Mouse (Mus musculus): ENCODE results near the gene Naglu. TPM values are rescaled to one million over a fixed set of nuclear protein-coding genes. Genes with fewer than 3 reads are reported as not detected.

Naglu gene
- polyA plus RNA-seq, 1 experiment = 0.14 TPM

DNA sequence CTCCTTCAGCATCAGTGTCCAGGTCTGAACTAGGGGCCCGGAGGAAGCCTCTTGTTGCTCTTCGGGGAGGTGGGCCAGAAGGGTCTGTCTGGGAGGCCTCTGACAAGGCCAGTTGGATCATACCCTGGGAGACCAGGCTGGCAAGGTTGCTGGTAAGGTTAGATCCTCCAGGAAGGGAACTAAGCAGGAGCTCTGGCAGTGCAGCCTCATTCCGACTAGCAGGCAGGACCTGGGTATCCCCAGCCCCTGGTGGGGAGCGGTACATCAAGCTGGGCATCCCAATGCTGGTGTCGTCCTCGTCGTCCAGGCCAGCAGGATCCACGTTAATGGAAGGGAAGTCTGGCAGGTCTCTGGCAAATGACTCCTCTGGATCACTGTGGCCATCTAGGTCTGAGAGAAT is 28.4 kb downstream of the Naglu start:
- Histone ChIP-seq H3K4me1 (ENCODE audit: control insufficient read depth) (peaks cover 30% of the 10 kb centered on the region), H3K9me3 (ENCODE audit: control insufficient read depth, low read length) (no peaks in the 10 kb centered on the region), H3K27me3 (ENCODE audit: control insufficient read depth) (no peaks in the 10 kb centered on the region), H3K36me3 (ENCODE audit: control insufficient read depth) (peaks cover 82% of the 10 kb centered on the region), H3K4me3 (replicated peaks) (no peak overlapping the region)
- no peak for TF ChIP-seq TAL1 (IDR thresholded peaks at IDR 0.05; ENCODE audit: low read length)
- no peak for TF ChIP-seq GATA1 (IDR thresholded peaks at IDR 0.05; ENCODE audit: low read length)

DNA sequence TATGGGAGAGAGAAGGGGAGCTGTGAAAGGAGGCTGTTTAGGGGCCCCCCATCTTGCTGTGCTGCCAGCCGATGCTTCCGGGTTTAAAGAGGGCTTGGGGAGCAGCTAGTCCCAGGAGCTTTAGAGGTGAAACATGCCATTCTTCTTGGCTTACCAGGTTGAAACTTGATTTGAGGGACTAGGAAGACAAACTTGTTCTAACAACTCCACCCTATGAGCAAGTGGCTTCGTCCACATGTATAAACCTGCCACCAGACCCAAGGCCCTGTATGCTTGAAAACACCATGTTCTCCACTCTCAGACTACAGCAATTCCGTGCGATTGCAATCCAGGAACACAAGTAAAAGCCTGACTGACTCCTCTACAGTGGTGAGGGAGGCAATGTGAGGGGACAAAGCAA is 33.2 kb downstream of the Naglu start:
- Histone ChIP-seq H3K4me3 (replicated peaks) (no peak overlapping the region), H3K4me1 (ENCODE audit: control insufficient read depth) (peaks cover 1% of the 10 kb centered on the region; the same call in 1 of the 2 replicates), H3K36me3 (ENCODE audit: control insufficient read depth) (peaks cover 96% of the 10 kb centered on the region), H3K27me3 (ENCODE audit: control insufficient read depth) (no peaks in the 10 kb centered on the region), H3K9me3 (ENCODE audit: control insufficient read depth, low read length) (no peaks in the 10 kb centered on the region)
- no peak for TF ChIP-seq TAL1 (IDR thresholded peaks at IDR 0.05; ENCODE audit: low read length)
- TF ChIP-seq GATA1 (IDR thresholded peaks at IDR 0.05; ENCODE audit: low read length) = no peak

DNA sequence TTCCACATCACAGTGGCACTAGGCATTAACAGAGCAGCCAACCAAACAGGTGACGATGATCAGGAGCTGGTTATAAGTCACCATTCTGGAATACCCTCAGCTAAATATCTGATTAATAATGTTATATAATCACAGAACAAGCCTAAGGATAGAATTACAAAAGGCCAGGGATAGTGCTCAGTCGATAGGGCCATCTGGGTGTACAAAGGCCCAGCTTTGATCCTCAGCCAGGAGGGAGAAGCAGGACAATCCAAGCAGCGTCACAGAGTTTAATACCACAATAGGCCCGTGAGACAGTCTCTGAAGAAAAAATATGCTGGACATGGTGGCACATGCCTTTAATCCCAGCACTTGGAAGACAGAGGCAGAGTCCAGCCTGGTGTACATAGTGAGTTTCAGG is 39.5 kb downstream of the Naglu start:
- H3K4me3 ChIP-seq (replicated peaks) = no peak overlapping the region
- no peak for TF ChIP-seq TAL1 (IDR thresholded peaks at IDR 0.05; ENCODE audit: low read length)
- TF ChIP-seq GATA1 (IDR thresholded peaks at IDR 0.05; ENCODE audit: low read length) = no peak
- peaks cover 3% of the 10 kb centered on the region for H3K9me3 ChIP-seq (ENCODE audit: control insufficient read depth, low read length)
- peaks cover 7% of the 10 kb centered on the region for H3K4me1 ChIP-seq (ENCODE audit: control insufficient read depth)
- no peaks in the 10 kb centered on the region for H3K27me3 ChIP-seq (ENCODE audit: control insufficient read depth)
- peaks cover 68% of the 10 kb centered on the region for H3K36me3 ChIP-seq (ENCODE audit: control insufficient read depth)

DNA sequence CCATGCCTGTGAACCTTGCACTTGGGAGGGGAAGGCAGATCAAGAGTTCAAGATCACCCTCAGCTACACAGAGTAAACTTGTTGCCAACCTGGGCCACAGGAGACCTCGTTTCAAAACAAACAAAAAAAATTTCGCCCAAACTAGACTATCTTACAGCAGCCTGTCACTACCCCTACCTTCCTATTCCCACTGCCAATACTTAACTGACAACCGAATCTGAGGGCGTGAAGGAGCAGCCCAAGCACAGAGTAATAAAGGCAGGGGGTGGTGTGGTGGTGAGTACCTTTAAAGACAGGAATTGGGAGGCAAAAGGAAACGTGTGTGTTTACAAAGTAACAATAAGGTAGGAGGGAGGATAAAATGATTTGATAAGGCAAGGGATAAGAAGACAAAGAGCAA is 40.9 kb downstream of the Naglu start:
- TF ChIP-seq TAL1 (IDR thresholded peaks at IDR 0.05; ENCODE audit: low read length) (no peak), GATA1 (IDR thresholded peaks at IDR 0.05; ENCODE audit: low read length) (no peak)
- H3K4me1 ChIP-seq (ENCODE audit: control insufficient read depth) = peaks cover 11% of the 10 kb centered on the region
- no peak overlapping the region for H3K4me3 ChIP-seq (replicated peaks)
- H3K27me3 ChIP-seq (ENCODE audit: control insufficient read depth) = no peaks in the 10 kb centered on the region
- H3K9me3 ChIP-seq (ENCODE audit: control insufficient read depth, low read length) = peaks cover 3% of the 10 kb centered on the region
- H3K36me3 ChIP-seq (ENCODE audit: control insufficient read depth) = peaks cover 66% of the 10 kb centered on the region

DNA sequence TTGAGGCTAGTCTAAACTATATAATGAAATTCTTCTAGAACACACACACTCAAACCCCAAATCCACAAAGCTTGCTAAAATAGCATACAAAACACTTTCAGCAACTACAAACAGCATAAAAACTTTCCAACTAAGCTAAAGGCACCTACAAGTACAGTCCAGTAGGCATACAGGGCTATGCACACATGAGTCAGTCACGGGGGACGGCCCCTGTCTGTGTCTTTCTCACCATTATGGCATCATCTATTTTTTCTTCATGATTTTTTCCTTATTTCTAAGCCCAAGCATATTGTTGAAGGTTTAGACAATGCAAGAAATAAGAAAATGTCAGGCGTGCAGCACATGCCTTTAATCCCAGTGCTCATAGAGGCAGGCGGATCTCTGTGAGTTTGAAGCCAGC is 41.4 kb downstream of the Naglu start:
- Histone ChIP-seq H3K4me3 (replicated peaks) (no peak overlapping the region), H3K4me1 (ENCODE audit: control insufficient read depth) (peaks cover 13% of the 10 kb centered on the region), H3K27me3 (ENCODE audit: control insufficient read depth) (no peaks in the 10 kb centered on the region), H3K36me3 (ENCODE audit: control insufficient read depth) (peaks cover 66% of the 10 kb centered on the region), H3K9me3 (ENCODE audit: control insufficient read depth, low read length) (peaks cover 3% of the 10 kb centered on the region)
- TF ChIP-seq GATA1 (IDR thresholded peaks at IDR 0.05; ENCODE audit: low read length) (no peak), TAL1 (IDR thresholded peaks at IDR 0.05; ENCODE audit: low read length) (no peak)

DNA sequence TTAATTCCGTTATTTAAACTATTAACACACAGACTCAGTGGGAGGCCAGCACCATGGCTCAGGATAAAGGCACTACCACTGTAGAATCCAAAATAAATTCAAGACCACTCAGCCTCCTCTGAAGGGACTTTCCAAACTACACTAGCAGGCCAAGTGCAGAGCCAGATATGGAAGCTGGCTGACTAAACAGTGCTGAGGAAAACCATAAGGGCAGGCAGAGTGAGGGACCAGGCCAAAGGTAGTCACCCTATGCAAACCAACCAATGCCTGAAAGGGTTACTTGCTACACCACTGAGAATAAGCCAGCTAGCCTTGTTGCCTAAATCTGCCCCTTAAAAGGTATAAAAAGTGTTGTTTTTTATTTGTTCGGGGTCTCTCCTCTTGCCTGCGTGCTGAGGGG is 42.4 kb downstream of the Naglu start:
- Histone ChIP-seq H3K36me3 (ENCODE audit: control insufficient read depth) (peaks cover 67% of the 10 kb centered on the region), H3K4me1 (ENCODE audit: control insufficient read depth) (peaks cover 17% of the 10 kb centered on the region), H3K4me3 (replicated peaks) (no peak overlapping the region), H3K9me3 (ENCODE audit: control insufficient read depth, low read length) (peaks cover 3% of the 10 kb centered on the region), H3K27me3 (ENCODE audit: control insufficient read depth) (no peaks in the 10 kb centered on the region)
- TF ChIP-seq GATA1 (IDR thresholded peaks at IDR 0.05; ENCODE audit: low read length) (no peak), TAL1 (IDR thresholded peaks at IDR 0.05; ENCODE audit: low read length) (no peak)

DNA sequence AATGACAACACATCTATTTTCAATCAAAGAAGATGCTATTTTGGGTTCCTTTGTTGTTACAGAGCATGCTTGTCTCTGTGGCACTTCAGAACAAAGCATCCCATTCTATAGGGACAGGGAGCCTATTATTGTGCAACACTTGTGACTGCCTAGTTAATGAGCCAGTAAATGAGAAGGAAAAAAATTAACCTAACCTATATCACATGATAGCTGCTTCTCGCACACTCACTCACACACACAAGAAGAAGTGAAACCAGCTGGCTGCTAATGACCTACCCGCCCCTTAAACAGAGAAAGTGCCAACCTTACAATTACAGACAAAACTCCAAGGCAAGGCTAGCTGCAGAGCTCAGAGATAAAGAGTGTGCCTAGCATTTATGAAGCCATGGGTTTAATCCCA is 45.8 kb downstream of the Naglu start:
- TF ChIP-seq TAL1 (IDR thresholded peaks at IDR 0.05; ENCODE audit: low read length) (no peak), GATA1 (IDR thresholded peaks at IDR 0.05; ENCODE audit: low read length) (no peak)
- H3K27me3 ChIP-seq (ENCODE audit: control insufficient read depth) = no peaks in the 10 kb centered on the region
- no peak overlapping the region for H3K4me3 ChIP-seq (replicated peaks)
- H3K36me3 ChIP-seq (ENCODE audit: control insufficient read depth) = peaks cover 59% of the 10 kb centered on the region
- peaks cover 3% of the 10 kb centered on the region for H3K9me3 ChIP-seq (ENCODE audit: control insufficient read depth, low read length)
- peaks cover 39% of the 10 kb centered on the region for H3K4me1 ChIP-seq (ENCODE audit: control insufficient read depth)

DNA sequence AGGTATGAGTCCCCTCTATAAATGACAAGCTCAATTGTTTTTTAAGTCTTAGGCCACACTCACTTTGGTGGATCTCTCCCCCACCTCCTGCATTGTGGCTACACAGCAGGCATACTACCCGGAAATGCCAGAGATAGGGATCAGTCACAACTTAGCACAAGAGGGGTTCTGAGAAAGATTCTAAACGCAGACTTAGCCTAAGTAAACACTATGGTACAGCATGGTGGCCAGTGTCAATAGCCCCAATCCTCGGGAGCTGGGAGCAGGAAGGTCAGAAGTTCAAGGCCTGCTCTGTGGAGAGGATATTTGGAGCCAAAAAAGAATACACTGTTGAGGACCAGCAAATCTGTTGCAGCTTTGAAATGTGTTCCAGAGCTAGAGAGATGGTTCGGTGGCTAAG is 48.3 kb downstream of the Naglu start:
- Histone ChIP-seq H3K4me1 (ENCODE audit: control insufficient read depth) (peaks cover 54% of the 10 kb centered on the region), H3K27me3 (ENCODE audit: control insufficient read depth) (no peaks in the 10 kb centered on the region), H3K9me3 (ENCODE audit: control insufficient read depth, low read length) (peaks cover under 1% of the 10 kb centered on the region; the same call in 1 of the 2 replicates), H3K4me3 (replicated peaks) (peak overlapping the region; percentile 88), H3K36me3 (ENCODE audit: control insufficient read depth) (peaks cover 61% of the 10 kb centered on the region)
- TF ChIP-seq TAL1 (IDR thresholded peaks at IDR 0.05; ENCODE audit: low read length) (no peak), GATA1 (IDR thresholded peaks at IDR 0.05; ENCODE audit: low read length) (no peak)

DNA sequence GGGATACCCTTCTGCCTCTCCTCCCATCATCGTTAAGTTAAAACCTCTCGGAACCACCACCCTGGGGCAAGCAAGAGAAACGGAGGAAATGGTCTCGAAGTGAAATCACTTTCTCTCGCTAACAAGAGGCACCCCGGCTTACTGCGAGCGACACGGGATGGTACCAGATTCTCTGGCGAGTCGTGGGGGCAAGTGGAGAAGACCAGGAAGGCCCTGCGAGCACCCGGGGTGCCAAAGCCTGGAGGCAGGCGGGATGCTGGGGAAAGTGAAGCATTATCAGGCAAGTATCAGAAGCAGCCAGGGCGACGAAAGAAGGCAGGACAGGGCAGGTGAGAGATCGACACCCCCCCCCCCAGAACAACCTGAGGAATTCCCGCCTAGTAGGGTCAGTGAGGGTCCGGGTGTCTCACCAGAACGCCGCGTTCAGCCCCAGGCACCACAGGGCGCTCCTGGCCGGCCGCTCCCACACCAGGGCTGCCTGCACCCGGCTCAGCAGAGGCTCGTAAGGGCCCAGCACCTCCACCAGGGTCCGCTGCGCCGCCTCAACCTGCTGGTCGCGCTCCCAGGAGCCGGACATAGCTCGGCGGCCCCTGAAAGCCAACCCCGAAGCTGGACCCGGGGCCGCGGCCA is 49.4 kb downstream of the Naglu start:
- H3K4me1 ChIP-seq (ENCODE audit: control insufficient read depth) = peaks cover 54% of the 10 kb centered on the region
- H3K4me3 ChIP-seq (replicated peaks) = peak overlapping the region; percentile 88
- H3K27me3 ChIP-seq (ENCODE audit: control insufficient read depth) = no peaks in the 10 kb centered on the region
- TF ChIP-seq TAL1 (IDR thresholded peaks at IDR 0.05; ENCODE audit: low read length) = no peak
- no peak for TF ChIP-seq GATA1 (IDR thresholded peaks at IDR 0.05; ENCODE audit: low read length)
- H3K9me3 ChIP-seq (ENCODE audit: control insufficient read depth, low read length) = no peaks in the 10 kb centered on the region
- peaks cover 64% of the 10 kb centered on the region for H3K36me3 ChIP-seq (ENCODE audit: control insufficient read depth)

Data from erythroblast, embryonic 14.5 days (primary cell).